Mouse (Mus musculus): ENCODE measurements around the gene Coro1b. TPM values are rescaled to one million over a fixed set of nuclear protein-coding genes. Genes with fewer than 3 reads are reported as not detected.
"Not testable (repeated sequence)": the region's sequence is repeated elsewhere in the genome, so short reads cannot be mapped to it uniquely, and the experiment has no call there.

Gene Coro1b
- total and polyA plus RNA-seq, 3 experiments = 43.9 to 95.0 (median 45.1) TPM

GRCm38 (mm10) chr19:4131768-4132167 lies 16.7 kb upstream of the Coro1b start:
- Histone ChIP-seq H3K79me2 (replicated peaks; ENCODE audit: control insufficient read depth, insufficient read depth, low read length) (no peaks in the 10 kb centered on the region), H3K27me3 (ENCODE audit: control insufficient read depth, insufficient read depth, low read length) (no peaks in the 10 kb centered on the region), H3K4me3 (no peak overlapping the region), H3K4me1 (ENCODE audit: control insufficient read depth, insufficient read depth, low read length) (no peaks in the 10 kb centered on the region; the same call in 1 of the 2 replicates), H3K27ac (no peak overlapping the region), H3K36me3 (ENCODE audit: control insufficient read depth, insufficient read depth, low read length) (no peaks in the 10 kb centered on the region), H3K9ac (ENCODE audit: low read depth, low read length) (no peak overlapping the region)
- no peak for DNase-seq
- TF ChIP-seq CTCF (IDR thresholded peaks at IDR 0.05) (no peak), POLR2A (IDR thresholded peaks at IDR 0.05; ENCODE audit: insufficient read depth, low read depth, low read length) (no peak), EP300 (IDR thresholded peaks at IDR 0.05; ENCODE audit: insufficient read depth, low read depth, low read length) (no peak)
- intact Hi-C loops (cut with DNase I) = no loop called here
- 91% methylated on average over 2 of the region's 2 CpGs for WGBS

GRCm38 (mm10) chr19:4134354-4134753 lies 14.1 kb upstream of the Coro1b start:
- TF ChIP-seq EP300 (IDR thresholded peaks at IDR 0.05; ENCODE audit: insufficient read depth, low read depth, low read length) (no peak), CTCF (IDR thresholded peaks at IDR 0.05) (no peak), POLR2A (IDR thresholded peaks at IDR 0.05; ENCODE audit: insufficient read depth, low read depth, low read length) (no peak)
- Histone ChIP-seq H3K4me3 (no peak overlapping the region), H3K27ac (no peak overlapping the region), H3K27me3 (ENCODE audit: control insufficient read depth, insufficient read depth, low read length) (no peaks in the 10 kb centered on the region), H3K36me3 (ENCODE audit: control insufficient read depth, insufficient read depth, low read length) (no peaks in the 10 kb centered on the region), H3K79me2 (replicated peaks; ENCODE audit: control insufficient read depth, insufficient read depth, low read length) (no peaks in the 10 kb centered on the region), H3K4me1 (ENCODE audit: control insufficient read depth, insufficient read depth, low read length) (no peaks in the 10 kb centered on the region), H3K9ac (ENCODE audit: low read depth, low read length) (no peak overlapping the region)
- 72% methylated on average over 4 of the region's 4 CpGs for WGBS
- intact Hi-C loops (cut with DNase I) = no loop called here
- no peak for DNase-seq

- H3K36me3 ChIP-seq (ENCODE audit: control insufficient read depth, insufficient read depth, low read length); intact Hi-C loops (cut with DNase I); H3K27ac ChIP-seq; H3K79me2 ChIP-seq (replicated peaks; ENCODE audit: control insufficient read depth, insufficient read depth, low read length); H3K4me1 ChIP-seq (ENCODE audit: control insufficient read depth, insufficient read depth, low read length); H3K9ac ChIP-seq (ENCODE audit: low read depth, low read length); DNase-seq; H3K27me3 ChIP-seq (ENCODE audit: control insufficient read depth, insufficient read depth, low read length); H3K4me3 ChIP-seq: not testable (repeated sequence)
- 86% methylated on average over 6 of the region's 6 CpGs for WGBS
These were observed 13.0 kb upstream of the Coro1b start for GRCm38 (mm10) chr19:4135229-4135962.

- H3K36me3 ChIP-seq (ENCODE audit: control insufficient read depth, insufficient read depth, low read length); H3K4me1 ChIP-seq (ENCODE audit: control insufficient read depth, insufficient read depth, low read length); H3K9ac ChIP-seq (ENCODE audit: low read depth, low read length); intact Hi-C loops (cut with DNase I); H3K4me3 ChIP-seq; H3K79me2 ChIP-seq (replicated peaks; ENCODE audit: control insufficient read depth, insufficient read depth, low read length); H3K27me3 ChIP-seq (ENCODE audit: control insufficient read depth, insufficient read depth, low read length); DNase-seq; H3K27ac ChIP-seq: not testable (repeated sequence)
- 17% methylated on average over 8 of the region's 8 CpGs for WGBS
- peak; percentile 60 for TF ChIP-seq CTCF (IDR thresholded peaks at IDR 0.05)
These were observed 12.5 kb upstream of the Coro1b start for GRCm38 (mm10) chr19:4135963-4136345.

- Histone ChIP-seq H3K9ac (ENCODE audit: low read depth, low read length) (no peak overlapping the region), H3K27me3 (ENCODE audit: control insufficient read depth, insufficient read depth, low read length) (no peaks in the 10 kb centered on the region), H3K27ac (no peak overlapping the region), H3K36me3 (ENCODE audit: control insufficient read depth, insufficient read depth, low read length) (no peaks in the 10 kb centered on the region), H3K4me3 (no peak overlapping the region), H3K79me2 (replicated peaks; ENCODE audit: control insufficient read depth, insufficient read depth, low read length) (no peaks in the 10 kb centered on the region), H3K4me1 (ENCODE audit: control insufficient read depth, insufficient read depth, low read length) (no peaks in the 10 kb centered on the region)
- intact Hi-C loops (cut with DNase I) = no loop called here
- TF ChIP-seq EP300 (IDR thresholded peaks at IDR 0.05; ENCODE audit: insufficient read depth, low read depth, low read length) = no peak
- no peak for TF ChIP-seq CTCF (IDR thresholded peaks at IDR 0.05)
- no peak for TF ChIP-seq POLR2A (IDR thresholded peaks at IDR 0.05; ENCODE audit: insufficient read depth, low read depth, low read length)
- WGBS = 82% methylated on average over 5 of the region's 5 CpGs
- DNase-seq = no peak
These were observed 12.0 kb upstream of the Coro1b start for GRCm38 (mm10) chr19:4136463-4136862.

GRCm38 (mm10) chr19:4137913-4138312 lies 10.5 kb upstream of the Coro1b start:
- WGBS = 84% methylated on average over 5 of the region's 5 CpGs
- intact Hi-C loops (cut with DNase I) = no loop called here
- Histone ChIP-seq H3K9ac (ENCODE audit: low read depth, low read length) (no peak overlapping the region), H3K27ac (no peak overlapping the region), H3K4me3 (no peak overlapping the region), H3K27me3 (ENCODE audit: control insufficient read depth, insufficient read depth, low read length) (no peaks in the 10 kb centered on the region), H3K4me1 (ENCODE audit: control insufficient read depth, insufficient read depth, low read length) (no peaks in the 10 kb centered on the region), H3K36me3 (ENCODE audit: control insufficient read depth, insufficient read depth, low read length) (no peaks in the 10 kb centered on the region), H3K79me2 (replicated peaks; ENCODE audit: control insufficient read depth, insufficient read depth, low read length) (no peaks in the 10 kb centered on the region)
- TF ChIP-seq CTCF (IDR thresholded peaks at IDR 0.05) (no peak), POLR2A (IDR thresholded peaks at IDR 0.05; ENCODE audit: insufficient read depth, low read depth, low read length) (no peak), EP300 (IDR thresholded peaks at IDR 0.05; ENCODE audit: insufficient read depth, low read depth, low read length) (no peak)
- no peak for DNase-seq

All from heart, adult 2 months (tissue).